Mouse (Mus musculus): ENCODE measurements around the gene Ncaph2. TPM values are rescaled to one million over a fixed set of nuclear protein-coding genes. Genes with fewer than 3 reads are reported as not detected.

Ncaph2 gene
- polyA plus RNA-seq, 1 experiment, result 142 TPM

- TF ChIP-seq POLR2A (IDR thresholded peaks at IDR 0.05; ENCODE audit: borderline replicate concordance, low read depth, low read length), result no peak
- TF ChIP-seq CTCF (IDR thresholded peaks at IDR 0.05; ENCODE audit: low read depth, low read length), result no peak
- Histone ChIP-seq H3K27ac (ENCODE audit: insufficient read depth, low read depth, low read length) (no peak overlapping the region), H3K4me1 (ENCODE audit: control insufficient read depth, insufficient read depth, low read length) (peaks cover 6% of the 10 kb centered on the region), H3K4me3 (ENCODE audit: insufficient read depth, low read length) (no peak overlapping the region)
Observed at GRCm38 (mm10) chr15:89377362-89377761, 21.8 kb downstream of the Ncaph2 start.

- H3K27ac ChIP-seq (ENCODE audit: insufficient read depth, low read depth, low read length), result no peak overlapping the region
- peak overlapping the region; percentile 35 for H3K4me3 ChIP-seq (ENCODE audit: insufficient read depth, low read length)
- TF ChIP-seq CTCF (IDR thresholded peaks at IDR 0.05; ENCODE audit: low read depth, low read length), result no peak
- TF ChIP-seq POLR2A (IDR thresholded peaks at IDR 0.05; ENCODE audit: borderline replicate concordance, low read depth, low read length), result no peak
- peaks cover 4% of the 10 kb centered on the region; the same call in 1 of the 2 replicates for H3K4me1 ChIP-seq (ENCODE audit: control insufficient read depth, insufficient read depth, low read length)
Observed at GRCm38 (mm10) chr15:89377938-89378828, 22.7 kb downstream of the Ncaph2 start.

GRCm38 (mm10) chr15:89378831-89379401 is 23.4 kb downstream of the Ncaph2 start, which contains the start of gene Odf3b:
TSS of gene Odf3b (minus strand) at chr15:89379282.
- no peak for TF ChIP-seq CTCF (IDR thresholded peaks at IDR 0.05; ENCODE audit: low read depth, low read length)
- TF ChIP-seq POLR2A (IDR thresholded peaks at IDR 0.05; ENCODE audit: borderline replicate concordance, low read depth, low read length), result no peak
- H3K4me1 ChIP-seq (ENCODE audit: control insufficient read depth, insufficient read depth, low read length), result peaks cover 4% of the 10 kb centered on the region; the same call in 1 of the 2 replicates
- H3K4me3 ChIP-seq (ENCODE audit: insufficient read depth, low read length), result peak within 1 kb of the TSS; percentile 35
- no peak within 1 kb of the TSS for H3K27ac ChIP-seq (ENCODE audit: insufficient read depth, low read depth, low read length)

GRCm38 (mm10) chr15:89379429-89379828 is 23.9 kb downstream of the Ncaph2 start:
- TF ChIP-seq POLR2A (IDR thresholded peaks at IDR 0.05; ENCODE audit: borderline replicate concordance, low read depth, low read length) (no peak), CTCF (IDR thresholded peaks at IDR 0.05; ENCODE audit: low read depth, low read length) (no peak)
- Histone ChIP-seq H3K4me1 (ENCODE audit: control insufficient read depth, insufficient read depth, low read length) (no peaks in the 10 kb centered on the region; the same call in 1 of the 2 replicates), H3K4me3 (ENCODE audit: insufficient read depth, low read length) (no peak overlapping the region), H3K27ac (ENCODE audit: insufficient read depth, low read depth, low read length) (no peak overlapping the region)

GRCm38 (mm10) chr15:89384617-89385016 is 29.1 kb downstream of the Ncaph2 start, which contains the start of gene Klhdc7b:
TSS of gene Klhdc7b (plus strand) at chr15:89384917.
- TF ChIP-seq CTCF (IDR thresholded peaks at IDR 0.05; ENCODE audit: low read depth, low read length), result no peak
- TF ChIP-seq POLR2A (IDR thresholded peaks at IDR 0.05; ENCODE audit: borderline replicate concordance, low read depth, low read length), result no peak
- Histone ChIP-seq H3K4me1 (ENCODE audit: control insufficient read depth, insufficient read depth, low read length) (no peaks in the 10 kb centered on the region), H3K4me3 (ENCODE audit: insufficient read depth, low read length) (no peak within 1 kb of the TSS), H3K27ac (ENCODE audit: insufficient read depth, low read depth, low read length) (no peak within 1 kb of the TSS)

GRCm38 (mm10) chr15:89387127-89387526 is 31.6 kb downstream of the Ncaph2 start:
- H3K4me3 ChIP-seq (ENCODE audit: insufficient read depth, low read length), result no peak overlapping the region
- TF ChIP-seq CTCF (IDR thresholded peaks at IDR 0.05; ENCODE audit: low read depth, low read length), result no peak
- TF ChIP-seq POLR2A (IDR thresholded peaks at IDR 0.05; ENCODE audit: borderline replicate concordance, low read depth, low read length), result no peak
- H3K27ac ChIP-seq (ENCODE audit: insufficient read depth, low read depth, low read length), result no peak overlapping the region
- no peaks in the 10 kb centered on the region for H3K4me1 ChIP-seq (ENCODE audit: control insufficient read depth, insufficient read depth, low read length)

GRCm38 (mm10) chr15:89390081-89390480 is 34.6 kb downstream of the Ncaph2 start:
- H3K27ac ChIP-seq (ENCODE audit: insufficient read depth, low read depth, low read length), result no peak overlapping the region
- H3K4me1 ChIP-seq (ENCODE audit: control insufficient read depth, insufficient read depth, low read length), result peaks cover 4% of the 10 kb centered on the region
- no peak for TF ChIP-seq CTCF (IDR thresholded peaks at IDR 0.05; ENCODE audit: low read depth, low read length)
- no peak for TF ChIP-seq POLR2A (IDR thresholded peaks at IDR 0.05; ENCODE audit: borderline replicate concordance, low read depth, low read length)
- H3K4me3 ChIP-seq (ENCODE audit: insufficient read depth, low read length), result no peak overlapping the region

GRCm38 (mm10) chr15:89396883-89397282 is 41.4 kb downstream of the Ncaph2 start:
- no peak for TF ChIP-seq CTCF (IDR thresholded peaks at IDR 0.05; ENCODE audit: low read depth, low read length)
- no peak for TF ChIP-seq POLR2A (IDR thresholded peaks at IDR 0.05; ENCODE audit: borderline replicate concordance, low read depth, low read length)
- Histone ChIP-seq H3K4me3 (ENCODE audit: insufficient read depth, low read length) (no peak overlapping the region), H3K4me1 (ENCODE audit: control insufficient read depth, insufficient read depth, low read length) (peaks cover 11% of the 10 kb centered on the region), H3K27ac (ENCODE audit: insufficient read depth, low read depth, low read length) (no peak overlapping the region)

GRCm38 (mm10) chr15:89398146-89398545 is 42.6 kb downstream of the Ncaph2 start:
- Histone ChIP-seq H3K4me1 (ENCODE audit: control insufficient read depth, insufficient read depth, low read length) (peaks cover 7% of the 10 kb centered on the region), H3K27ac (ENCODE audit: insufficient read depth, low read depth, low read length) (no peak overlapping the region), H3K4me3 (ENCODE audit: insufficient read depth, low read length) (no peak overlapping the region)
- TF ChIP-seq CTCF (IDR thresholded peaks at IDR 0.05; ENCODE audit: low read depth, low read length) (no peak), POLR2A (IDR thresholded peaks at IDR 0.05; ENCODE audit: borderline replicate concordance, low read depth, low read length) (no peak)

GRCm38 (mm10) chr15:89399716-89400115 is 44.2 kb downstream of the Ncaph2 start:
- Histone ChIP-seq H3K4me1 (ENCODE audit: control insufficient read depth, insufficient read depth, low read length) (peaks cover 7% of the 10 kb centered on the region), H3K4me3 (ENCODE audit: insufficient read depth, low read length) (no peak overlapping the region), H3K27ac (ENCODE audit: insufficient read depth, low read depth, low read length) (no peak overlapping the region)
- no peak for TF ChIP-seq POLR2A (IDR thresholded peaks at IDR 0.05; ENCODE audit: borderline replicate concordance, low read depth, low read length)
- TF ChIP-seq CTCF (IDR thresholded peaks at IDR 0.05; ENCODE audit: low read depth, low read length), result no peak

Data from bone marrow macrophage, adult 2 months (primary cell).